Mouse (Mus musculus): ENCODE results near the gene Mfsd2b. TPM values are rescaled to one million over a fixed set of nuclear protein-coding genes. Genes with fewer than 3 reads are reported as not detected.

Gene Mfsd2b
- total RNA-seq, 4 experiments from 2014 or later = 0.67 to 1.8 (median 0.83) TPM

Other genes starting within 250 kb of the Mfsd2b start
- gene Fam228a, start 135.9 kb downstream of the Mfsd2b start, total RNA-seq (2022) = under 1 TPM in 3 of 4 experiments, not detected in 1; 0.28 to 0.59 (median 0.48) TPM
- 1 to 10 TPM in 3 of 4 experiments, under 1 TPM in 1; 0.75 to 3.7 (median 2.6) TPM for gene Pfn4, start 105.3 kb downstream of the Mfsd2b start, total RNA-seq (2022)
- 1 to 10 TPM; 4.6 to 8.1 (median 6.3) TPM for gene Fam228b, start 105.1 kb downstream of the Mfsd2b start, total RNA-seq (2022)
- 100 to 1,000 TPM in 3 of 4 experiments, 10 to 100 TPM in 1; 98.9 to 114 (median 103) TPM for gene Sf3b6, start 56.8 kb downstream of the Mfsd2b start, total RNA-seq (2022)
- 10 to 100 TPM in 1 of 4 experiments, 1 to 10 TPM in 3; 2.8 to 16.0 (median 7.2) TPM for gene Fkbp1b, start 32.8 kb downstream of the Mfsd2b start, total RNA-seq (2022)
- 10 to 100 TPM; 10.1 to 13.0 (median 11.5) TPM for gene Wdcp, start 31.1 kb downstream of the Mfsd2b start, total RNA-seq (2022)
- gene Ubxn2a, start 33.3 kb upstream of the Mfsd2b start, total RNA-seq (2022) = 10 to 100 TPM; 38.2 to 49.6 (median 42.1) TPM
- gene Atad2b, start 43.0 kb upstream of the Mfsd2b start, total RNA-seq (2022) = 10 to 100 TPM; 22.5 to 31.4 (median 25.5) TPM